Mouse (Mus musculus) forebrain, embryonic 12.5 days (tissue): ENCODE data around the gene Papss2. TPM values are rescaled to one million over a fixed set of nuclear protein-coding genes. Genes with fewer than 3 reads are reported as not detected.
"Not testable (repeated sequence)": the region's sequence is repeated elsewhere in the genome, so short reads cannot be mapped to it uniquely, and the experiment has no call there.

Experiments
- ATAC-seq: fragments of 200-750 bp; cut with Nextera tagmentation; 2 replicates; pipeline ENCODE4 v1.8.0; 2017; ENCODE audit warnings: moderate TSS enrichment; ENCODE audit not compliant: low FRiP score
- H3K27ac ChIP-seq: fragments of 300-500 bp; sonication (generic); 2 replicates; pipeline ENCODE4 v1.5.1; 2016; ENCODE audit warnings: mild to moderate bottlenecking
- H3K27me3 ChIP-seq: fragments of 300-500 bp; sonication (generic); 2 replicates; pipeline ENCODE4 v1.6.1; 2016; ENCODE audit warnings: mild to moderate bottlenecking
- H3K36me3 ChIP-seq: fragments of 300-500 bp; sonication (generic); replicated peaks from 2 replicates; pipeline ENCODE4 v1.6.1; 2016; ENCODE audit warnings: mild to moderate bottlenecking
- H3K4me1 ChIP-seq: fragments of 300-500 bp; sonication (generic); 2 replicates; pipeline ENCODE4 v1.6.1; 2016
- H3K4me2 ChIP-seq: fragments of 300-500 bp; sonication (generic); 2 replicates; pipeline ENCODE4 v1.6.1; 2016; ENCODE audit warnings: mild to moderate bottlenecking, moderate library complexity
- H3K4me3 ChIP-seq: fragments of 300-500 bp; sonication (generic); replicated peaks from 2 replicates; pipeline ENCODE4 v1.5.1; 2016; ENCODE audit warnings: mild to moderate bottlenecking
- H3K9ac ChIP-seq: fragments of 300-500 bp; sonication (generic); 2 replicates; pipeline ENCODE4 v1.6.1; 2016; ENCODE audit warnings: mild to moderate bottlenecking
- H3K9me3 ChIP-seq: fragments of 300-500 bp; sonication (generic); 2 replicates; pipeline ENCODE4 v1.6.1; 2016
- WGBS: fragments of 180-500 bp; shearing (Covaris S2); methylation state at CpG from one replicate; pipeline ENCODE4 v1.1.7; 2016; 5-methylcytosine and 5-hydroxymethylcytosine counted together
- polyA plus RNA-seq: library from polyadenylated mRNA; unstranded; fragments of >200 nt; fragmentation: Nextera tagmentation; extraction: Ambion mirVana; gene quantifications from 2 replicates; pipeline ENCODE4 v1.2.1, GENCODE M21; 2016

Papss2 gene
- polyA plus RNA-seq, 1 experiment from 2014 or later = 3.4 TPM

- no peaks in the 10 kb centered on the region for H3K36me3 ChIP-seq
- no peak overlapping the region for H3K9ac ChIP-seq
- no peak overlapping the region for H3K4me3 ChIP-seq
- H3K27me3 ChIP-seq = no peaks in the 10 kb centered on the region
- no peak overlapping the region for H3K4me2 ChIP-seq
- H3K9me3 ChIP-seq = no peaks in the 10 kb centered on the region
- no peak for ATAC-seq
- H3K27ac ChIP-seq = no peak overlapping the region
- WGBS = 91% methylated on average over 3 of the region's 3 CpGs
- peaks cover 10% of the 10 kb centered on the region for H3K4me1 ChIP-seq
These were observed 50.8 kb downstream of the Papss2 start for GRCm38 (mm10) chr19:32646382-32646781.

DNA sequence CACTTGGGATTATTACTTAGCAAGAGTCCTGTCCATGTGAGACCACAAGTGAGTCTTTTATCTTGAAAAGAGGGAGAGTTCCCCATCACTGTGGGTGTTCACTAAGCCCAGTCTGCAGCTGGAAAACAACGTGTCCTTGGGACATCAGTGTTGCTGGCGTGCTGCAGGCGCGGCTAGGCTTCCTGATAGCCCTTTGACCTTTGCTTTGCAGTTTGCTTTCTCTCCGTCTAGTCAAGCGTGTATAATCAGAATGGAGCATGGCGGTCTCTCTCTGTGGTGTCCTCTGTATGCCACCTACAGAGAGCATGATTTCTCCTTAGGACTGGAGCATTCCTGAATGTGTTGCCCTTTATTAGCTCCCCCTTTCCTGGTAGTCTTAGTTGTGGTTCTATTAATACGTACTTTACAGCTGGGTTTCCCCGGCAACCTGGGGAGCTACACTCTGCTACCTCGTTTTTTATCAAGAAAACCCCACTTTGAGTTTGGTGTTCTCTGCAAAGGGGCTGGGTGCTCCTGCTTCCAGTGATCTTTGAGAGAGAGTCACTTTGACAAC lies 52.5 kb downstream of the Papss2 start:
- no peaks in the 10 kb centered on the region for H3K27me3 ChIP-seq
- H3K9me3 ChIP-seq = no peaks in the 10 kb centered on the region
- H3K4me1 ChIP-seq = peaks cover 7% of the 10 kb centered on the region
- no peaks in the 10 kb centered on the region for H3K36me3 ChIP-seq
- no peak overlapping the region for H3K9ac ChIP-seq
- H3K4me3 ChIP-seq = no peak overlapping the region
- H3K4me2 ChIP-seq = no peak overlapping the region
- WGBS = 16% methylated on average over 10 of the region's 10 CpGs
- H3K27ac ChIP-seq = no peak overlapping the region
- ATAC-seq = 0 out of 2 replicates have a peak, but pooled peaks have one; percentile 14

GRCm38 (mm10) chr19:32651046-32651445 lies 55.5 kb downstream of the Papss2 start:
- Histone ChIP-seq H3K27ac (no peak overlapping the region), H3K9me3 (no peaks in the 10 kb centered on the region), H3K4me1 (peaks cover 7% of the 10 kb centered on the region), H3K4me2 (no peak overlapping the region), H3K27me3 (no peaks in the 10 kb centered on the region), H3K9ac (no peak overlapping the region), H3K36me3 (no peaks in the 10 kb centered on the region), H3K4me3 (no peak overlapping the region)
- ATAC-seq = no peak
- WGBS = 88% methylated on average over 5 of the region's 5 CpGs

DNA sequence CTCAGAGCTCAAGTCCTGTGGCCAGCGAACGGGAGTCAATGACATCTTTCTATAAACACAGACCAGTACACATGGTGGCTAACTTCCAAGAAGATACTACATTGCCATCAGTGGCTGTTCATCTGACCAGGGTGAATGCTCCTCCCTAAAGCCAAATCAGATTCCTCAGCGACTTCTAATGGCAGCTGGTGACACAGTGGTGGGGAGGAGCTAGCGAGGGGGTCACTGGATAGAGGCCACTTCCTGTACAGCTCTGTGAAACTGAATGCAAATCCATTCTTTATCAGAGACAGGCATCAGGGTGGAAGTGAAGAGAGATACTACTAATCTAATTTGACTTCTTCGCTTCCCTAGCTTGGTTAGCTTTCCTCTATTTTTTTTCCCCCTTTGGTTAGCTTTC lies 57.5 kb downstream of the Papss2 start:
- Histone ChIP-seq H3K27ac (no peak overlapping the region), H3K27me3 (no peaks in the 10 kb centered on the region), H3K9ac (no peak overlapping the region), H3K36me3 (no peaks in the 10 kb centered on the region), H3K9me3 (no peaks in the 10 kb centered on the region), H3K4me2 (no peak overlapping the region), H3K4me1 (peaks cover 3% of the 10 kb centered on the region), H3K4me3 (no peak overlapping the region)
- ATAC-seq = no peak
- 90% methylated on average over 5 of the region's 5 CpGs for WGBS

DNA sequence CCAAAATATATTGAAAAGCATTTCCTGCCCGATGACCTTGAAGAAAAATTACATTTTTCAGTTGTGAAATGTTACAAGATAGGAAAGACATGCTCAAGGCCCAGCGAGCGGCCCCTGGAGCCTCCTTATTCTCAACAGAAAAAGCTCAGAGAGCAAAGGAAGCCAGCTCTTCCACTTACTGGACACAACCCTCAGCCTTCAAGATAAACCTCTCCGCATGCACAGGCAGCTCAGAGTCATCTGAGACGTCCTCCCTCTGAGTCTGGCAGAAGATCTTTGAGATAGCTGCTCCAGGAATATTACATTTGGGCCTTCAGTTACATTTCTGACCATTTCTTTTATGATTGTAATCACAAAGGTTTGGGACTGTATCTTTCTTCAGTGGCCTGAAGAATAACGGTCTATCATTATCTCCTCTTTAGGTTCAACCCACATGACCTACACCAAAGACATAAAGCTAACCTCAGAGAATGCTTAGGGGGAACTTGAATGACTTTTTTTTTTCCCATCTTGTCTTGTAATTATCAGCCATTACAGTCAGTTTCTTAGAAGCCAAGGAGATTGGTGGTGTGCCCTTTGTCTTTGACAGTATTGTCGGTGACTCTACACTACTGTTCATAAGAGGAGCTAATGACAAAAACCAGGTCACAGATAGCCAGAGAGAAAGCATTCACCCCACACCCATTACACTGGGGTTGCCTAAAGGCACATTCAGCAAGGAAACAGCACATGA lies 58.2 kb downstream of the Papss2 start:
- no peak overlapping the region for H3K27ac ChIP-seq
- H3K4me1 ChIP-seq = no peaks in the 10 kb centered on the region
- H3K9ac ChIP-seq = no peak overlapping the region
- WGBS = 91% methylated on average over 7 of the region's 7 CpGs
- ATAC-seq = no peak
- H3K36me3 ChIP-seq = no peaks in the 10 kb centered on the region
- no peak overlapping the region for H3K4me2 ChIP-seq
- no peak overlapping the region for H3K4me3 ChIP-seq
- no peaks in the 10 kb centered on the region for H3K9me3 ChIP-seq
- H3K27me3 ChIP-seq = no peaks in the 10 kb centered on the region

DNA sequence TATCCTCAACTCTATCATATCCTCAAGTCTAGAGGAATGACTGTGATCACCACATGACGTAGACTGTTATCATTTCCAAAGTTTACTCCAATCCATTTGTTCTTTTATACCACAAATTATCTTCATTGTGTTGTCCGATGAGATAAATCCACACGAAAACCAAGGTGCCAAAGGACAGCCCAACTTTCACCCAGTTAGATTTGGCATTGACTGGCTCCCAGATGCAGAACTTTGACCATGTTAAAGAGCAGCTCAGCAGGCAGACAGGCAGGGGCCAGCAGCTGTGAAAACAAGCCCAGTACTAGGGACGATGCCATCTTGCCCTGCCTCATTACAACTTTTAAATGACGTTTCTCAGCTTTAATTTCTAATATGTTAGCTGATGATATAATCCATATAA lies 63.8 kb downstream of the Papss2 start:
- Histone ChIP-seq H3K4me2 (no peak overlapping the region), H3K9ac (no peak overlapping the region), H3K9me3 (no peaks in the 10 kb centered on the region), H3K4me1 (no peaks in the 10 kb centered on the region), H3K27me3 (no peaks in the 10 kb centered on the region), H3K36me3 (0 out of 2 replicates have a peak, but pooled peaks cover 3% of the 10 kb centered on the region), H3K4me3 (no peak overlapping the region), H3K27ac (no peak overlapping the region)
- ATAC-seq = no peak
- 82% methylated on average over 5 of the region's 5 CpGs for WGBS

- Histone ChIP-seq H3K27me3 (no peaks in the 10 kb centered on the region), H3K4me1 (no peaks in the 10 kb centered on the region), H3K4me2 (no peak overlapping the region), H3K9me3 (no peaks in the 10 kb centered on the region), H3K36me3 (0 out of 2 replicates have a peak, but pooled peaks cover 3% of the 10 kb centered on the region), H3K9ac (no peak overlapping the region), H3K27ac (no peak overlapping the region), H3K4me3 (no peak overlapping the region)
- WGBS = 92% methylated on average over 6 of the region's 6 CpGs
- ATAC-seq = no peak
These were observed 67.3 kb downstream of the Papss2 start for GRCm38 (mm10) chr19:32662936-32663335.

- Histone ChIP-seq H3K27ac (no peak overlapping the region), H3K27me3 (no peaks in the 10 kb centered on the region), H3K36me3 (0 out of 2 replicates have a peak, but pooled peaks cover 3% of the 10 kb centered on the region), H3K4me1 (no peaks in the 10 kb centered on the region), H3K9me3 (no peaks in the 10 kb centered on the region), H3K4me2 (no peak overlapping the region), H3K4me3 (no peak overlapping the region), H3K9ac (no peak overlapping the region)
- no peak for ATAC-seq
- WGBS = 89% methylated on average over 8 of the region's 8 CpGs
These were observed 69.7 kb downstream of the Papss2 start for GRCm38 (mm10) chr19:32665243-32665642.

DNA sequence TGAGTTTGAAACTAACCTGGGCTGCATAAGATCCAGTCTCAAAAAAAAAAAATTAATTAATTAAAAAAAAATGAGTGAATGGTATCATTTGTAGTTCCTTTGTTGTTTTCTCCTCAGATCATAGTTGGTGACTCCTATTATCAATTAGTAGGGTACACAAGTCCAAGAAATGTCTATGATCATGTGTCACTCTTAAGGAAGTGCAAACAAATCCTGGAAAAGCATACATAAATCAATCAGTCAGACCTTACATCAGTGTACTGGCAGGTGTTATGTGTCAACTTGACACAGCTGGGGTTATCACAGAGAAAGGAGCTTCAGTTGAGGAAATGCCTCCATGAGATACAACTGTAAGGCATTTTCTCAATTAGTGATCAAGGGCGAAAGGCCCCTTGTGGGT lies 72.2 kb downstream of the Papss2 start:
- H3K4me2 ChIP-seq, H3K4me1 ChIP-seq, H3K27me3 ChIP-seq, H3K27ac ChIP-seq, H3K4me3 ChIP-seq, ATAC-seq, H3K9me3 ChIP-seq, H3K9ac ChIP-seq: not testable (repeated sequence)
- whole genome bisulfite sequencing = 92% methylated on average over 1 of the region's 1 CpGs
- peaks cover 15% of the 10 kb centered on the region for H3K36me3 ChIP-seq

DNA sequence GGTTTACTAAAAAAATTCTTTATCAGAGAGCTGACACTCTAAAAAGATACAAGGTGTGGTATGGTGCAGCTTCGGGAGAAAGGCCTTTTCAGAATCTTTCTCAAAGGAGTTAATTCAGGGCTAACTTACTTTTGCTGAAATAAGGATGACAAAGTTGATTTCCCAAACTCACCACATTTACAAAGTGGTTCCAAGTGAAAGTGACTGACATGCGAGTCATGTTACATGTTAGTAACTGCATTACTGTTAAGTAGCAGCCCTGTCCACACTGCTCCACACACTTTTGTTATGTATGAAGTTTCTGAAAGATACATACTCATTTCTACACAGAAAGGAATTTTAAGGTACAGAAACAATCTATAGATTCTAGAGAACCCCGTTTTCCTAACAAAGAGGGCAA lies 80.2 kb downstream of the Papss2 start:
- no peak for ATAC-seq
- 87% methylated on average over 3 of the region's 3 CpGs for WGBS
- Histone ChIP-seq H3K4me2 (no peak overlapping the region), H3K36me3 (peaks cover 40% of the 10 kb centered on the region), H3K4me1 (no peaks in the 10 kb centered on the region), H3K27ac (no peak overlapping the region), H3K9me3 (no peaks in the 10 kb centered on the region), H3K4me3 (no peak overlapping the region), H3K9ac (no peak overlapping the region), H3K27me3 (no peaks in the 10 kb centered on the region)

DNA sequence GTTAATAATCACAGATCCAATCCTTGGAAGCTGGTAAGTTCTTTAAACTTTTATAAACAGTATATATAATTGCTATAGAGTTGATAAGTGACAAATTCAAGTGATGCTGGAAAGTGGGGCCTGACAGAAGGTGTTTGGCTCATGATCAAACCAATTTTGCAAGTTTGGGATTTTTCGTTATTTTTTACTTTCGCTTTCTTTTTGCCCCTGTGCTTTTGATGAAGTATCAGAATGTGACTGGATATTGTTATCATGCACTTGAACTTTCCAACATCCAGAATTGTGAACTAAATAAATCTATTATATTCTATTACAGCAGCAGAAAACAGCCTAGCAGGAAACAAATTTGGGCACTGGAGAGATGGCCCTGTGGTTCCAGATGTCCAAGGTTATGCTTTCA lies 85.3 kb downstream of the Papss2 start:
- WGBS = 93% methylated on average over 2 of the region's 2 CpGs

GRCm38 (mm10) chr19:32683081-32683480 lies 87.5 kb downstream of the Papss2 start:
- no peak overlapping the region for H3K4me2 ChIP-seq
- no peaks in the 10 kb centered on the region for H3K9me3 ChIP-seq
- H3K27me3 ChIP-seq = no peaks in the 10 kb centered on the region
- no peak overlapping the region for H3K4me3 ChIP-seq
- no peak for ATAC-seq
- 87% methylated on average over 5 of the region's 5 CpGs for WGBS
- H3K4me1 ChIP-seq = no peaks in the 10 kb centered on the region
- peaks cover 46% of the 10 kb centered on the region for H3K36me3 ChIP-seq
- H3K27ac ChIP-seq = no peak overlapping the region
- H3K9ac ChIP-seq = no peak overlapping the region

More for the DNA sequence above, 85.3 kb downstream of the Papss2 start:
- no peak overlapping the region for H3K27ac ChIP-seq
- no peaks in the 10 kb centered on the region for H3K4me1 ChIP-seq
- no peak for ATAC-seq
- no peak overlapping the region for H3K4me3 ChIP-seq
- no peak overlapping the region for H3K4me2 ChIP-seq
- no peaks in the 10 kb centered on the region for H3K9me3 ChIP-seq
- no peaks in the 10 kb centered on the region for H3K27me3 ChIP-seq
- no peak overlapping the region for H3K9ac ChIP-seq
- H3K36me3 ChIP-seq = peaks cover 37% of the 10 kb centered on the region

- Histone ChIP-seq H3K4me1 (no peaks in the 10 kb centered on the region), H3K27me3 (no peaks in the 10 kb centered on the region), H3K4me2 (no peak overlapping the region), H3K4me3 (no peak overlapping the region), H3K27ac (no peak overlapping the region), H3K36me3 (peaks cover 48% of the 10 kb centered on the region), H3K9me3 (no peaks in the 10 kb centered on the region), H3K9ac (no peak overlapping the region)
- ATAC-seq = no peak
- WGBS = 84% methylated on average over 5 of the region's 5 CpGs
These were observed 92.1 kb downstream of the Papss2 start for GRCm38 (mm10) chr19:32687721-32688120.
